Mouse (Mus musculus): ENCODE results near the gene Klhl32.

Gene Klhl32

GRCm38 (mm10) chr4:24850401-24851325, at the start of gene Klhl32:
Gene Klhl32, minus strand, starts transcription at chr4:24851124.
- in situ Hi-C loops (cut with MboI) = no loop called here

GRCm38 (mm10) chr4:24899146-24899545, 48.2 kb upstream of the Klhl32 start:
- in situ Hi-C loops (cut with MboI) = loop anchor here (25.0 kb wide), 1 partner anchor 412 kb away; the partner anchor contains the start of gene Mms22l

- in situ Hi-C loops (cut with MboI) = loop anchor here (25.0 kb wide), 1 partner anchor 411 kb away; the partner anchor contains the start of gene Mms22l
These were observed 47.7 kb upstream of the Klhl32 start for GRCm38 (mm10) chr4:24898636-24899035.

GRCm38 (mm10) chr4:24897851-24898515, 47.1 kb upstream of the Klhl32 start, which contains the start of gene Ndufaf4:
Gene Ndufaf4, plus strand, starts transcription at chr4:24898083.
- in situ Hi-C loops (cut with MboI) = loop anchor here (25.0 kb wide), 1 partner anchor 411 kb away; the partner anchor contains the start of gene Mms22l

- in situ Hi-C loops (cut with MboI) = loop anchor here (25.0 kb wide), 1 partner anchor 410 kb away; the partner anchor contains the start of gene Mms22l
These were observed 46.4 kb upstream of the Klhl32 start for GRCm38 (mm10) chr4:24897351-24897750.

- in situ Hi-C loops (cut with MboI) = loop anchor here (25.0 kb wide), 1 partner anchor 410 kb away; the partner anchor contains the start of gene Mms22l
These were observed 45.9 kb upstream of the Klhl32 start for GRCm38 (mm10) chr4:24896829-24897228.

GRCm38 (mm10) chr4:24894625-24895024, 43.7 kb upstream of the Klhl32 start:
- in situ Hi-C loops (cut with MboI) = loop anchor here (25.0 kb wide), 1 partner anchor 407 kb away; the partner anchor contains the start of gene Mms22l

- in situ Hi-C loops (cut with MboI) = loop anchor here (25.0 kb wide), 1 partner anchor 405 kb away; the partner anchor contains the start of gene Mms22l
These were observed 41.4 kb upstream of the Klhl32 start for GRCm38 (mm10) chr4:24892293-24892692.

- in situ Hi-C loops (cut with MboI) = loop anchor here (25.0 kb wide), 1 partner anchor 402 kb away; the partner anchor contains the start of gene Mms22l
These were observed 38.5 kb upstream of the Klhl32 start for GRCm38 (mm10) chr4:24889386-24889785.

GRCm38 (mm10) chr4:24869230-24869629, 18.3 kb upstream of the Klhl32 start:
- in situ Hi-C loops (cut with MboI) = no loop called here

GRCm38 (mm10) chr4:24865691-24866090, 14.8 kb upstream of the Klhl32 start:
- in situ Hi-C loops (cut with MboI) = no loop called here

GRCm38 (mm10) chr4:24847406-24847805, 3.5 kb downstream of the Klhl32 start:
- in situ Hi-C loops (cut with MboI) = no loop called here

- in situ Hi-C loops (cut with MboI) = no loop called here
These were observed 5.4 kb downstream of the Klhl32 start for GRCm38 (mm10) chr4:24845546-24845945.

GRCm38 (mm10) chr4:24838567-24838966, 12.4 kb downstream of the Klhl32 start:
- in situ Hi-C loops (cut with MboI) = no loop called here

GRCm38 (mm10) chr4:24835555-24835954, 15.4 kb downstream of the Klhl32 start:
- in situ Hi-C loops (cut with MboI) = no loop called here

GRCm38 (mm10) chr4:24808316-24808715, 42.6 kb downstream of the Klhl32 start:
- in situ Hi-C loops (cut with MboI) = no loop called here

GRCm38 (mm10) chr4:24801881-24802280, 49.0 kb downstream of the Klhl32 start:
- in situ Hi-C loops (cut with MboI) = no loop called here

- in situ Hi-C loops (cut with MboI) = no loop called here
These were observed 49.6 kb downstream of the Klhl32 start for GRCm38 (mm10) chr4:24801343-24801742.

GRCm38 (mm10) chr4:24800345-24800936, 50.5 kb downstream of the Klhl32 start:
- in situ Hi-C loops (cut with MboI) = no loop called here

GRCm38 (mm10) chr4:24799037-24799436, 51.9 kb downstream of the Klhl32 start:
- in situ Hi-C loops (cut with MboI) = no loop called here

GRCm38 (mm10) chr4:24797868-24798267, 53.1 kb downstream of the Klhl32 start:
- in situ Hi-C loops (cut with MboI) = no loop called here

- in situ Hi-C loops (cut with MboI) = no loop called here
These were observed 53.6 kb downstream of the Klhl32 start for GRCm38 (mm10) chr4:24797280-24797679.

Measured in mature B cell (primary cell).